Mouse (Mus musculus) lung, adult 2 months (tissue): Measurements from ENCODE around the gene Sag.

Experiments used
- CTCF ChIP-seq: fragments of 200-500 bp; IDR thresholded peaks from 2 replicates; pipeline ENCODE4 v1.5.1; 2011; ENCODE audit warnings: mild to moderate bottlenecking, low read length, control low read depth; ENCODE audit not compliant: insufficient read depth
- POLR2A ChIP-seq: fragments of 200-500 bp; IDR thresholded peaks from 2 replicates; pipeline ENCODE4 v1.6.1; 2011; ENCODE audit warnings: low read depth, mild to moderate bottlenecking, control low read depth, low read length, borderline replicate concordance; ENCODE audit errors: extremely low read depth

GRCm38 (mm10) chr1:87866672-87867071 is 63.2 kb downstream of the Sag start:
- TF ChIP-seq CTCF = no peak
- TF ChIP-seq POLR2A = no peak
